Mouse (Mus musculus) CH12.LX (cell line): ENCODE data around the gene Tcea3. TPM values are rescaled to one million over a fixed set of nuclear protein-coding genes. Genes with fewer than 3 reads are reported as not detected.

Source experiments
- DNase-seq: peaks from one replicate; pipeline ENCODE4 v3.0.0-alpha.2; 2013; ENCODE audit errors: extremely low read depth
- H3K27ac ChIP-seq: 2 replicates; pipeline ENCODE4 v1.5.1; 2012; ENCODE audit warnings: low read depth, mild to moderate bottlenecking, control low read depth, moderate library complexity; ENCODE audit not compliant: insufficient read depth
- H3K27me3 ChIP-seq: replicated peaks from 2 replicates; pipeline ENCODE3; 2012; ENCODE audit warnings: inconsistent platforms
- H3K36me3 ChIP-seq, 2 experiments: replicated peaks in 1 of 2; 2 replicates each; pipeline versions ENCODE3 to v1.6.1; 2012; ENCODE audit warnings: inconsistent platforms in 1 of 2, low read length in 1 of 2, mild to moderate bottlenecking in 1 of 2, mixed read lengths in 1 of 2, moderate library complexity in 1 of 2; ENCODE audit not compliant: control insufficient read depth in 1 of 2, insufficient read depth in 1 of 2
- H3K4me1 ChIP-seq, 2 experiments: 2 replicates each; pipeline ENCODE4 v1.6.1; 2012; ENCODE audit warnings: inconsistent platforms in 1 of 2, moderate library complexity in 1 of 2; ENCODE audit not compliant: insufficient read depth in 2 of 2, control insufficient read depth in 1 of 2
- H3K4me2 ChIP-seq: 2 replicates; pipeline ENCODE4 v1.6.1; 2012; ENCODE audit warnings: low read depth, mild to moderate bottlenecking, control low read depth; ENCODE audit not compliant: poor library complexity, insufficient read depth, severe bottlenecking
- H3K4me3 ChIP-seq, 3 experiments: fragments of 150-350 bp in 1 of 3; sonication (generic) in 1 of 3; replicated peaks in 1 of 3; 2 replicates each; pipeline versions ENCODE3 to v1.5.1; 2011 to 2012; ENCODE audit warnings: low read depth in 2 of 3, low read length in 2 of 3, mild to moderate bottlenecking in 2 of 3, moderate library complexity in 2 of 3, control low read depth in 1 of 3, improper control_type of control experiment in 1 of 3, inconsistent platforms in 1 of 3, mixed read lengths in 1 of 3; ENCODE audit not compliant: poor library complexity in 1 of 3
- H3K79me2 ChIP-seq: replicated peaks from 2 replicates; pipeline ENCODE4 v1.6.1; 2012; ENCODE audit warnings: mild to moderate bottlenecking, moderate library complexity; ENCODE audit not compliant: control insufficient read depth, poor library complexity, insufficient read depth, severe bottlenecking; ENCODE audit errors: extremely low read depth
- H3K9ac ChIP-seq: 2 replicates; pipeline ENCODE4 v1.6.1; 2012; ENCODE audit warnings: low read depth, mild to moderate bottlenecking, control low read depth, moderate library complexity; ENCODE audit not compliant: insufficient read depth
- H3K9me3 ChIP-seq: replicated peaks from 2 replicates; pipeline ENCODE3; 2012; ENCODE audit warnings: low read length, inconsistent platforms, mixed read lengths
- CHD1 ChIP-seq: IDR thresholded peaks from 2 replicates; pipeline ENCODE4 v1.6.1; 2012; ENCODE audit warnings: low read depth, low read length, improper control_type of control experiment, inconsistent platforms
- CTCF ChIP-seq, 2 experiments: IDR thresholded peaks in 1 of 2; conservative IDR thresholded peaks in 1 of 2; 2 replicates each; pipeline ENCODE4 v1.5.1; 2011 to 2012; ENCODE audit warnings: low read depth in 2 of 2, low read length in 2 of 2, improper control_type of control experiment in 1 of 2, inconsistent platforms in 1 of 2, mild to moderate bottlenecking in 1 of 2, moderate library complexity in 1 of 2
- ELF1 ChIP-seq: IDR thresholded peaks from 2 replicates; pipeline ENCODE4 v1.6.1; 2014; ENCODE audit warnings: low read depth, mild to moderate bottlenecking, inconsistent platforms, low read length, improper control_type of control experiment
- EP300 ChIP-seq: IDR thresholded peaks from 2 replicates; pipeline ENCODE4 v1.6.1; 2011; ENCODE audit warnings: low read length, improper control_type of control experiment
- ETS1 ChIP-seq: conservative IDR thresholded peaks from 2 replicates; pipeline ENCODE4 v1.6.1; 2012; ENCODE audit warnings: low read depth, mild to moderate bottlenecking, inconsistent platforms, low read length, improper control_type of control experiment, moderate library complexity
- GABPA ChIP-seq: IDR thresholded peaks from 2 replicates; pipeline ENCODE4 v1.6.1; 2012; ENCODE audit warnings: low read depth, low read length, improper control_type of control experiment, inconsistent platforms; ENCODE audit not compliant: insufficient replicate concordance
- IRF4 ChIP-seq: IDR thresholded peaks from 2 replicates; pipeline ENCODE4 v1.6.1; 2014; ENCODE audit warnings: low read depth, mild to moderate bottlenecking, inconsistent platforms, low read length, improper control_type of control experiment
- MAZ ChIP-seq: IDR thresholded peaks from 2 replicates; pipeline ENCODE4 v1.6.1; 2012; ENCODE audit warnings: low read depth, mild to moderate bottlenecking, inconsistent platforms, low read length, improper control_type of control experiment, moderate library complexity
- MEF2A ChIP-seq: IDR thresholded peaks from 2 replicates; pipeline ENCODE4 v1.6.1; 2014; ENCODE audit warnings: low read depth, mild to moderate bottlenecking, inconsistent platforms, low read length, improper control_type of control experiment, borderline replicate concordance
- MXI1 ChIP-seq: IDR thresholded peaks from 2 replicates; pipeline ENCODE4 v1.6.1; 2011; ENCODE audit warnings: mild to moderate bottlenecking, low read depth, low read length, improper control_type of control experiment
- NELFE ChIP-seq: IDR thresholded peaks from 2 replicates; pipeline ENCODE4 v1.6.1; 2011; ENCODE audit warnings: low read depth, low read length, improper control_type of control experiment
- NRF1 ChIP-seq: IDR thresholded peaks from 2 replicates; pipeline ENCODE4 v1.6.1; 2014; ENCODE audit warnings: low read depth, mild to moderate bottlenecking, inconsistent platforms, low read length, improper control_type of control experiment, moderate library complexity
- PAX5 ChIP-seq: IDR thresholded peaks from 2 replicates; pipeline ENCODE4 v1.6.1; 2012; ENCODE audit warnings: low read length, inconsistent platforms, mixed read lengths
- POLR2AphosphoS2 ChIP-seq: IDR thresholded peaks from 2 replicates; pipeline ENCODE4 v1.6.1; 2011; ENCODE audit warnings: low read depth, low read length, improper control_type of control experiment
- RAD21 ChIP-seq: IDR thresholded peaks from 2 replicates; pipeline ENCODE4 v1.6.1; 2011; ENCODE audit warnings: low read depth, mild to moderate bottlenecking, low read length, improper control_type of control experiment, moderate library complexity
- RCOR1 ChIP-seq: conservative IDR thresholded peaks from 2 replicates; pipeline ENCODE4 v1.6.1; 2012; ENCODE audit warnings: low read depth, mild to moderate bottlenecking, inconsistent platforms, low read length, improper control_type of control experiment
- SMC3 ChIP-seq: IDR thresholded peaks from 2 replicates; pipeline ENCODE4 v1.6.1; 2011; ENCODE audit warnings: low read depth, low read length, improper control_type of control experiment
- TCF12 ChIP-seq: IDR thresholded peaks from 2 replicates; pipeline ENCODE4 v1.6.1; 2014; ENCODE audit warnings: low read depth, mild to moderate bottlenecking, inconsistent platforms, low read length, improper control_type of control experiment
- UBTF ChIP-seq: IDR thresholded peaks from 2 replicates; pipeline ENCODE4 v1.6.1; 2012; ENCODE audit warnings: low read depth, mild to moderate bottlenecking, inconsistent platforms, low read length, improper control_type of control experiment, moderate library complexity
- USF1 ChIP-seq: IDR thresholded peaks from 2 replicates; pipeline ENCODE4 v1.6.1; 2014; ENCODE audit warnings: low read depth, mild to moderate bottlenecking, inconsistent platforms, low read length, improper control_type of control experiment
- USF2 ChIP-seq: conservative IDR thresholded peaks from 2 replicates; pipeline ENCODE4 v1.6.1; 2011; ENCODE audit warnings: low read depth, low read length, improper control_type of control experiment
- ZKSCAN1 ChIP-seq: IDR thresholded peaks from 2 replicates; pipeline ENCODE4 v1.6.1; 2012; ENCODE audit warnings: low read depth, inconsistent platforms, low read length, improper control_type of control experiment, borderline replicate concordance
- ZMIZ1 ChIP-seq: IDR thresholded peaks from 2 replicates; pipeline ENCODE4 v1.6.1; 2012; ENCODE audit warnings: low read depth, mild to moderate bottlenecking, inconsistent platforms, low read length, improper control_type of control experiment
- dilution Hi-C: fragments of 300-500 bp; cut with MboI; formaldehyde crosslinking; loops from 2 replicates; pipeline ENCODE4 v1.14.3; 2020; ENCODE audit warnings: low sequenced_read_pairs; ENCODE audit not compliant: extremely low pct_unique_long_range_greater_than_20kb, extremely low pct_ligation_motif_present
- in situ Hi-C: fragments of 300-500 bp; cut with MboI; formaldehyde crosslinking; loops from 3 replicates; pipeline ENCODE4 v1.14.3; 2019; ENCODE audit warnings: low sequenced_read_pairs, low pct_ligation_motif_present, low pct_unique_long_range_greater_than_20kb, mixed read lengths
- polyA plus RNA-seq: library from polyadenylated mRNA; unstranded; fragments of >175 nt; gene quantifications from 2 replicates; pipeline ENCODE4 v1.2.1, GENCODE M21; 2012; ENCODE audit warnings: low read depth; ENCODE audit not compliant: insufficient read length
- total RNA-seq, 2 experiments: library from RNA; depleted of rRNA; stranded (reverse); fragments of 300-350 nt in 1 of 2; fragments of >200 nt in 1 of 2; gene quantifications; 2 replicates each; pipeline ENCODE4 v1.2.3; 2012 to 2014

Gene Tcea3
- total and polyA plus RNA-seq, 3 experiments = not detected

GRCm38 (mm10) chr4:136242065-136242703, 5.3 kb upstream of the Tcea3 start:
- in situ Hi-C loops = loop anchor here (5.0 to 25.0 kb wide), 2 partner anchors 35 to 370 kb away; partner anchors contain the start of genes Asap3, Kdm1a, Lactbl1 and Tex46
- Histone ChIP-seq H3K4me3 (no peak overlapping the region), H3K4me1 (peaks cover 0 to 19% of the 10 kb centered on the region in 2 experiments; a peak in 2 of 4 replicates), H3K27ac (no peak overlapping the region), H3K27me3 (peaks cover 87% of the 10 kb centered on the region), H3K4me2 (no peak overlapping the region), H3K9me3 (peaks cover 3% of the 10 kb centered on the region), H3K79me2 (no peaks in the 10 kb centered on the region), H3K9ac (no peak overlapping the region), H3K36me3 (no peaks in the 10 kb centered on the region)
- TF ChIP-seq IRF4 (no peak), UBTF (no peak), NELFE (no peak), RAD21 (peak; percentile 36), POLR2AphosphoS2 (no peak), PAX5 (no peak), USF2 (no peak), NRF1 (no peak), SMC3 (peak; percentile 13; the same call in 1 of the 2 replicates), CTCF (conservative IDR thresholded peaks at IDR 0.05 in 1 of 2, IDR thresholded peaks at IDR 0.05 in 1 of 2; ENCODE audit: low read depth in 2 of 2, low read length in 2 of 2) (peak; percentile 22 to 57; a peak in 2 of 4 replicates)
- DNase-seq = peak; percentile 30
- dilution Hi-C loops = no loop called here

- Histone ChIP-seq H3K27ac (no peak overlapping the region), H3K9ac (no peak overlapping the region), H3K4me1 (peaks cover 0 to 19% of the 10 kb centered on the region in 2 experiments; a peak in 3 of 4 replicates), H3K9me3 (peaks cover 7% of the 10 kb centered on the region), H3K4me2 (no peak overlapping the region), H3K36me3 (no peaks in the 10 kb centered on the region)
- dilution Hi-C loops = no loop called here
- no peak for TF ChIP-seq USF1
- no peak for TF ChIP-seq MAZ
- TF ChIP-seq ZKSCAN1 = no peak
- TF ChIP-seq ELF1 = no peak
- TF ChIP-seq TCF12 = no peak
- TF ChIP-seq MEF2A = no peak
- TF ChIP-seq MXI1 = no peak
- no peak for TF ChIP-seq CHD1
- no peak for TF ChIP-seq ETS1
- no peak for TF ChIP-seq RCOR1
- no peak for TF ChIP-seq EP300
- no peak for TF ChIP-seq ZMIZ1
- no peak for TF ChIP-seq GABPA
- TF ChIP-seq, all 38 proteins: peak for 0
- H3K79me2 ChIP-seq = no peaks in the 10 kb centered on the region
- no peak overlapping the region for H3K4me3 ChIP-seq
- peaks cover 87% of the 10 kb centered on the region for H3K27me3 ChIP-seq
- in situ Hi-C loops = loop anchor here (5.0 to 25.0 kb wide), 2 partner anchors 35 to 370 kb away; partner anchors contain the start of genes Asap3, Kdm1a, Lactbl1 and Tex46
- DNase-seq = no peak
Measured at GRCm38 (mm10) chr4:136242728-136243127, 4.8 kb upstream of the Tcea3 start.
